Mouse (Mus musculus) hindbrain, embryonic 12.5 days (tissue): ENCODE measurements around the gene Lipc. TPM values are rescaled to one million over a fixed set of nuclear protein-coding genes. Genes with fewer than 3 reads are reported as not detected.

Experiments
- ATAC-seq: fragments of 200-750 bp; cut with Nextera tagmentation; 2 replicates; pipeline ENCODE4 v1.8.0; 2017; ENCODE audit warnings: moderate TSS enrichment; ENCODE audit not compliant: low FRiP score
- H3K27ac ChIP-seq: fragments of 300-500 bp; sonication (generic); 2 replicates; pipeline ENCODE4 v1.5.1; 2016; ENCODE audit warnings: mild to moderate bottlenecking
- H3K27me3 ChIP-seq: fragments of 300-500 bp; sonication (generic); 2 replicates; pipeline ENCODE4 v1.6.1; 2016; ENCODE audit warnings: mild to moderate bottlenecking
- H3K36me3 ChIP-seq: fragments of 300-500 bp; sonication (generic); 2 replicates; pipeline ENCODE4 v1.6.1; 2016; ENCODE audit warnings: mild to moderate bottlenecking
- H3K4me1 ChIP-seq: fragments of 300-500 bp; sonication (generic); 2 replicates; pipeline ENCODE4 v1.6.1; 2016
- H3K4me2 ChIP-seq: fragments of 300-500 bp; sonication (generic); replicated peaks from 2 replicates; pipeline ENCODE4 v1.6.1; 2016; ENCODE audit warnings: mild to moderate bottlenecking
- H3K4me3 ChIP-seq: fragments of 300-500 bp; sonication (generic); 2 replicates; pipeline ENCODE4 v1.5.1; 2016; ENCODE audit warnings: mild to moderate bottlenecking
- H3K9ac ChIP-seq: fragments of 300-500 bp; sonication (generic); 2 replicates; pipeline ENCODE4 v1.6.1; 2016; ENCODE audit warnings: mild to moderate bottlenecking, moderate library complexity
- H3K9me3 ChIP-seq: fragments of 300-500 bp; sonication (generic); replicated peaks from 2 replicates; pipeline ENCODE4 v1.6.1; 2016; ENCODE audit warnings: mild to moderate bottlenecking
- WGBS: fragments of 180-500 bp; shearing (Covaris S2); methylation state at CpG from one replicate; pipeline ENCODE4 v1.1.7; 2016; 5-methylcytosine and 5-hydroxymethylcytosine counted together
- microRNA-seq: library from miRNA; unstranded; fragments of <30 nt; microRNA quantifications from one replicate; pipeline ENCODE4, GENCODE M21; 2017
- polyA plus RNA-seq: library from polyadenylated mRNA; unstranded; fragments of >200 nt; fragmentation: Nextera tagmentation; extraction: Ambion mirVana; gene quantifications from 2 replicates; pipeline ENCODE4 v1.2.1, GENCODE M21; 2016

The Lipc gene
- polyA plus RNA-seq, 1 experiment from 2014 or later: 0.70 TPM

DNA sequence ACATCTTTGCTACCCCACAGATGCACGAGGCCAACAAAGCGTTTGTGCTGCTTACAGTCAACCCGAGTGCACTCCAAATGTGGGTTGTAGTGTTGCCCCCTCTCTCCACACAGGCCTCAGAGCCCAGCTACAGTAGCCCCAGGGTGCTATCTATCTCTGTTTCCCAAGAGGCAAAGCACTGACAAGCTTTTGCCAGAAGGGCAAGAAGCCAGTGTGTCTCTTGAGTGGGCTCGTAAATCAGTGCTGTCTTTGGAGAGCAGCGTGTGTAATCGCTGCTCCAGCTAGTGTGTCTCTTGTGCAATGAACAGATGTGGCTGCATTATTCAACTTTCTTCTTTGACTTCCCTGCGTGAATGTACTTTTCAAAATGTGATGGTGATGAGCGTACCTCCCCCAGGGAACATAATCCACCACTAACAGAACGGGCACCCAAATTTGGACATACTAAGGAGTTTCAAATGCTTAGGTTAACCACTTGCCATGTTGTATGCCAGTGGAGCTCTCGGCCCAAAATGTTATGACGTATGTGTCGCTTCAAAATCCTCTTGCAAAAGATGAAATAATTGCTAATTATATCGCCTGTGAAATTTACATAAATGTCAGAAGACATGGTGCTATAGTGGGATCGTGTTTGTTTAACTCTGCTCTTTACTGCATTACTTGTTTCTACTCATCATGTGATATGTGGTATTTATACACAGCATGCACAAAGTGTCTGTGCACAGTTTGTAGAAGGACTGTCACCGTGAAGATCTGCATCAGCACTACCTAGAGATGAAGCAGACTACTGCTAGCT lies 157.2 kb downstream of the Lipc start:
- ATAC-seq: no peak
- Histone ChIP-seq H3K4me2 (no peak overlapping the region), H3K27me3 (no peaks in the 10 kb centered on the region), H3K36me3 (no peaks in the 10 kb centered on the region), H3K4me1 (no peaks in the 10 kb centered on the region), H3K4me3 (no peak overlapping the region), H3K27ac (no peak overlapping the region), H3K9ac (no peak overlapping the region), H3K9me3 (no peaks in the 10 kb centered on the region)
- 75% methylated on average over 15 of the region's 15 CpGs for WGBS

DNA sequence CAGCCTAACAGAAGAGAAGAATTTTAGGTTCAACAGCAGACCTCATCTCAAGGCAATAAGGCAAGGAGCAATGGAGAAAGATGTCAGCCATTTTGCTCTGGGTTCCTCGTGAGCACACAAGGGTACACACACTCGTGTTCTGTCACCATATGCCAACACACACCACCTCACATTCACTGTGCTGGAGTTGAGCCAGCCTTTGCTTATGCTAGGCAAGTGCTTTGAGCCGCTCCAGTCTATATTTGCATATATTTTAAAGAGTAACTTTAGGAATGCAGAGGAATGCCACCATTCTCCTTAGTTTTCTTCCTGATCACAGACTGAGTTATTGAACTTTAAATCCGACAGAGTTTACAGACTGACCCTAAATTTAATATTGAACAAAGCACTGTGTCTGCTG lies 161.4 kb downstream of the Lipc start:
- no peak for ATAC-seq
- Histone ChIP-seq H3K4me1 (no peaks in the 10 kb centered on the region), H3K27ac (no peak overlapping the region), H3K4me3 (no peak overlapping the region), H3K4me2 (no peak overlapping the region), H3K9ac (no peak overlapping the region), H3K27me3 (no peaks in the 10 kb centered on the region), H3K9me3 (no peaks in the 10 kb centered on the region), H3K36me3 (no peaks in the 10 kb centered on the region)
- 90% methylated on average over 4 of the region's 4 CpGs for WGBS

DNA sequence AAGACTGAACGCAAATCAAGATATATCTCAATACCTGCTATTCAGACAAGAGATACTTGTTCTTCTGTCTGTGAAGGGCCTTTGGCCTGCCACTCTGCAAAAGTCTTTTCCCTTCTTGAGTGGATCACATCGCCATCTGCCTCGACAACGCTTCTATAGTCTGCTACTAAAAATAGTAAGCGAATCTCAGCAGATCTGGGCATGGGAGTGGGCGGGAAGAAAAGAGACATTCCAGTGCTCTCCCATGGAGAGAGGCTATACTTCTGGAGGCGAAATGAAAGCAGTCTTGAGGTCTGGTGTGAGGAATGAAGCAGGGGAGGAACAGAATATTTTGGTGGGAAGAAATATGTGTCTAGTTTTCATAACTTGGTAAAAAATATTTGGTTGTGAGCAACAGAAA lies 163.3 kb downstream of the Lipc start:
- no peaks in the 10 kb centered on the region for H3K36me3 ChIP-seq
- H3K4me1 ChIP-seq: no peaks in the 10 kb centered on the region
- H3K9me3 ChIP-seq: no peaks in the 10 kb centered on the region
- H3K9ac ChIP-seq: no peak overlapping the region
- ATAC-seq: no peak
- no peak overlapping the region for H3K27ac ChIP-seq
- no peak overlapping the region for H3K4me2 ChIP-seq
- 75% methylated on average over 7 of the region's 7 CpGs for WGBS
- no peaks in the 10 kb centered on the region for H3K27me3 ChIP-seq
- no peak overlapping the region for H3K4me3 ChIP-seq

DNA sequence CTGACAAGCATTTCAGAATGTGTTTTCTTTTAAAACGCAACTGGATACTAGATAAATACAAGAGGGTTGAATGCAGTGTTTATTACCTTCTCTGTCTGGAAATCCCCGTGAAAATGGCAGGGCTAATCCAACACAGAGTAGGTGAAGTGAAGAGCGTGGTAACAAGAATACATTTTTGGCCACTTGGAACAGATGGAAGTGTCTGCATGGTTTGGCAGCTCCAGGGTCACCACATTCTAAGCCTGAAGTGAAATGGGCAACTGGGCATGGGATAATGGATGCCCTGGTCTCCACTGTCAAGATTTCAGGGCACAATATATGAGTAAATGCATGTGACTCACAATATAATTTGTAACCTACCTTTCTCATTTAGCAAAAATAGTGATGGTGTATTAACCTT lies 169.8 kb downstream of the Lipc start:
- no peaks in the 10 kb centered on the region for H3K9me3 ChIP-seq
- ATAC-seq: no peak
- no peak overlapping the region for H3K9ac ChIP-seq
- no peaks in the 10 kb centered on the region for H3K4me1 ChIP-seq
- no peak overlapping the region for H3K4me2 ChIP-seq
- peaks cover 5% of the 10 kb centered on the region; the same call in 1 of the 2 replicates for H3K36me3 ChIP-seq
- WGBS: 79% methylated on average over 3 of the region's 3 CpGs
- H3K4me3 ChIP-seq: no peak overlapping the region
- H3K27ac ChIP-seq: no peak overlapping the region
- H3K27me3 ChIP-seq: no peaks in the 10 kb centered on the region

GRCm38 (mm10) chr9:70775517-70775916 lies 176.5 kb downstream of the Lipc start:
- Histone ChIP-seq H3K4me2 (no peak overlapping the region), H3K27me3 (no peaks in the 10 kb centered on the region), H3K4me1 (no peaks in the 10 kb centered on the region), H3K9ac (no peak overlapping the region), H3K27ac (no peak overlapping the region), H3K36me3 (peaks cover 18% of the 10 kb centered on the region), H3K4me3 (no peak overlapping the region), H3K9me3 (no peaks in the 10 kb centered on the region)
- ATAC-seq: no peak
- 95% methylated on average over 2 of the region's 2 CpGs for WGBS

GRCm38 (mm10) chr9:70760974-70761373 lies 191.1 kb downstream of the Lipc start:
- no peaks in the 10 kb centered on the region for H3K27me3 ChIP-seq
- no peak overlapping the region for H3K4me3 ChIP-seq
- H3K9me3 ChIP-seq: no peaks in the 10 kb centered on the region
- H3K4me2 ChIP-seq: no peak overlapping the region
- H3K36me3 ChIP-seq: peaks cover 37% of the 10 kb centered on the region
- H3K4me1 ChIP-seq: no peaks in the 10 kb centered on the region
- H3K27ac ChIP-seq: no peak overlapping the region
- WGBS: 91% methylated on average over 5 of the region's 5 CpGs
- no peak overlapping the region for H3K9ac ChIP-seq
- no peak for ATAC-seq

DNA sequence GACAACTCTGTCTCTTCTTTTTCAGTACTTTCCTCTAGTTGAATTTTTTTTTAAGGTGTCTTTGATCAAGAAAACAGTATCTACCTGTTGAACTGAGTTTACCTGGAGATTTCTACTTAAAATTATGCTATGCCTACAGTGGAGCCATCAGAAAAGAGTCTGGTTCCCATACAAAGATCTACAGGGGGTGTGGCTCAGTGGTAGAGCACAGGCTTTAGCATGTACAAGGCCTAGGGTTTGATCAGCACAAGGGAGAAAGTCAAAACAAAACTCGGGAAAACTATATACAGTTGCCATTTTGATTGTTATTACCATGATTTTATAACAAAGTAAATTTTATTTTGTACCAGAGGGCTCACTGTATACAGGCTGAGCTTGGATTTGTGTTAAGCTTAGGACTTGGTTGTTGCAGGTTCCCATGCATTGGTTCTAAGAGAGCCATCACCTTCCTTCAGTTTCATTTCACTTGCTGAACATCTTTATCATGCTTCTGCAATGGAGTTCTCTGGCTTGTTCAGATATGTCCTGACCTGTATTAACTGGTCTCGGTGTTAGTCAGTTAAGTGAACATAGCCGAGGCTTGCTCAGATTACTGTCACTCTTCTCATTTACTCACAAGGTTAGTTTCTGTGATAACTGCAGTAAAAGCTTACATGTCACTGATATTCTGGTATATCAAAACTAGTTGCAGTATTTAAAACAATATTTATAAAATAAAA lies 200.4 kb downstream of the Lipc start:
- H3K36me3 ChIP-seq: peaks cover 25% of the 10 kb centered on the region

More for the DNA sequence above, 200.4 kb downstream of the Lipc start:
- WGBS: 90% methylated on average over 3 of the region's 3 CpGs
- no peaks in the 10 kb centered on the region for H3K9me3 ChIP-seq
- no peak overlapping the region for H3K9ac ChIP-seq
- H3K27ac ChIP-seq: no peak overlapping the region
- H3K4me2 ChIP-seq: no peak overlapping the region
- no peaks in the 10 kb centered on the region for H3K4me1 ChIP-seq
- no peaks in the 10 kb centered on the region for H3K27me3 ChIP-seq
- H3K4me3 ChIP-seq: no peak overlapping the region
- ATAC-seq: no peak

Small RNA genes lying within 50 kb of the gene (microRNA-seq; reads per million reads assigned to microRNA genes)
- not detected for gene Gm25149

Other genes starting within 250 kb of the Lipc start
- gene Aqp9, start 216.5 kb upstream of the Lipc start, polyA plus RNA-seq: not detected in 2 replicates